Mouse (Mus musculus) granulocyte monocyte progenitor cell, adult 5-6 weeks (primary cell): ENCODE measurements around the gene Nipsnap3b. TPM values are rescaled to one million over a fixed set of nuclear protein-coding genes. Genes with fewer than 3 reads are reported as not detected.

Experiments
- total RNA-seq, 2 experiments: library from RNA; stranded (forward) in 1 of 2; stranded (reverse) in 1 of 2; fragments of 200-712, 200-1000 nt in 1 of 2; fragments of >200 nt in 1 of 2; fragmentation: Nextera tagmentation in 1 of 2; gene quantifications; 2 replicates each; pipeline ENCODE4 v1.2.3; 2014 to 2017

Gene Nipsnap3b
- total RNA-seq, 2 experiments from 2014 or later, result 31.0 to 59.4 TPM

Other genes with a start within 250 kb of the Nipsnap3b start
- not detected in 2 replicates for gene Olfr275, start 197.3 kb upstream of the Nipsnap3b start, total RNA-seq (2014; fragmentation: Nextera tagmentation)
- not detected in 2 replicates for gene Olfr275, start 197.3 kb upstream of the Nipsnap3b start, total RNA-seq (2017)
- not detected in 2 replicates for gene Olfr273, start 152.6 kb upstream of the Nipsnap3b start, total RNA-seq (2014; fragmentation: Nextera tagmentation)
- gene Olfr273, start 152.6 kb upstream of the Nipsnap3b start, total RNA-seq (2017), result not detected in 2 replicates
- gene Olfr272, start 92.7 kb upstream of the Nipsnap3b start, total RNA-seq (2014; fragmentation: Nextera tagmentation), result 2.6 TPM in 1 of 2 replicates, not detected in the other
- not detected in 2 replicates for gene Olfr272, start 92.7 kb upstream of the Nipsnap3b start, total RNA-seq (2017)
- not detected in 2 replicates for gene Olfr270, start 47.3 kb upstream of the Nipsnap3b start, total RNA-seq (2014; fragmentation: Nextera tagmentation)
- not detected in 2 replicates for gene Olfr270, start 47.3 kb upstream of the Nipsnap3b start, total RNA-seq (2017)
- not detected in 2 replicates for gene Nipsnap3a, start 22.6 kb upstream of the Nipsnap3b start, total RNA-seq (2014; fragmentation: Nextera tagmentation)
- not detected in 2 replicates for gene Nipsnap3a, start 22.6 kb upstream of the Nipsnap3b start, total RNA-seq (2017)
- gene Abca1, start 148.0 kb downstream of the Nipsnap3b start, total RNA-seq (2014; fragmentation: Nextera tagmentation), result 0.49 and 2.6 TPM in 2 replicates
- 2.2 and 3.8 TPM in 2 replicates for gene Abca1, start 148.0 kb downstream of the Nipsnap3b start, total RNA-seq (2017)